ENCODE assay signal across 16 mouse cellular contexts in genomic region chr13:54754169-54755080, GRCm38 (mm10). TPM values are rescaled to one million over a fixed set of nuclear protein-coding genes. Genes with fewer than 3 reads are reported as not detected.
DNase-seq lines count a peak whose midpoint lies in the region; ATAC-seq and TF ChIP-seq lines count a peak whose summit lies in the region.
"Had no signal": no experiment of that assay in that cellular context is flagged by ENCODE, and none has a peak within 500 bp of the region (broad histone marks: within the 10 kb centered on the region; RNA-seq: fewer than 3 reads in every experiment).

No protein-coding gene starts in this region.

- peaks cover 48% of the 10 kb centered on the region for H3K4me1 ChIP-seq in hindbrain, embryonic 14.5 days (replicated peaks; ENCODE audit: control insufficient read depth, insufficient read depth, low read length)
- peaks cover 12% of the 10 kb centered on the region; the same call in 1 of the 2 replicates for H3K4me1 ChIP-seq in heart, embryonic 11.5 days (ENCODE audit: control insufficient read depth, insufficient read depth, low read length)

- H3K36me3 ChIP-seq in C2C12 (ENCODE audit: control insufficient read depth, insufficient read depth), result no peaks in the 10 kb centered on the region
- no peaks in the 10 kb centered on the region for H3K36me3 ChIP-seq in hindbrain, embryonic 14.5 days (replicated peaks; ENCODE audit: control insufficient read depth, insufficient read depth)
- no peaks in the 10 kb centered on the region for H3K36me3 ChIP-seq in heart, embryonic 11.5 days (ENCODE audit: control insufficient read depth, insufficient read depth, low read length)
- H3K36me3 ChIP-seq: liver, embryonic 13.5 days had no signal

- H3K79me2 ChIP-seq in C2C12 (ENCODE audit: control insufficient read depth, insufficient read depth), result no peaks in the 10 kb centered on the region

- peaks cover 9% of the 10 kb centered on the region for H3K27me3 ChIP-seq in C2C12 (ENCODE audit: control insufficient read depth, insufficient read depth, insufficient read length)
- H3K27me3 ChIP-seq in hindbrain, embryonic 14.5 days (ENCODE audit: control insufficient read depth, insufficient read depth, low read length), result peaks cover 16% of the 10 kb centered on the region
- H3K27me3 ChIP-seq in heart, embryonic 11.5 days (ENCODE audit: control insufficient read depth, insufficient read depth, low read length), result peaks cover 40% of the 10 kb centered on the region

- H3K9ac ChIP-seq in hindbrain, embryonic 14.5 days, result 0 out of 2 replicates have a peak overlapping the region, but pooled peaks have one; percentile 16
- no peak overlapping the region for H3K9ac ChIP-seq in heart, embryonic 11.5 days (ENCODE audit: low read depth, low read length)
- H3K9ac ChIP-seq: liver, embryonic 13.5 days had no signal

- H3K9me3 ChIP-seq in hindbrain, embryonic 14.5 days (ENCODE audit: control insufficient read depth, low read length), result no peaks in the 10 kb centered on the region
- H3K9me3 ChIP-seq in heart, embryonic 11.5 days (replicated peaks; ENCODE audit: control insufficient read depth, low read length), result no peaks in the 10 kb centered on the region
- H3K9me3 ChIP-seq: liver, embryonic 13.5 days had no signal

- H3ac ChIP-seq in C2C12 (ENCODE audit: control insufficient read depth, insufficient read length, low read depth), result no peak overlapping the region

- no peak overlapping the region for H3K4me3 ChIP-seq in left cerebral cortex, adult 2 months
- no peak overlapping the region for H3K4me3 ChIP-seq in C2C12 (ENCODE audit: insufficient read depth, poor library complexity, severe bottlenecking)
- H3K4me3 ChIP-seq in hindbrain, embryonic 14.5 days (replicated peaks; ENCODE audit: low read length), result no peak overlapping the region
- H3K4me3 ChIP-seq in heart, embryonic 11.5 days (ENCODE audit: low read depth, low read length), result no peak overlapping the region
- H3K4me3 ChIP-seq: liver, embryonic 13.5 days had no signal

- WGBS in hindbrain, embryonic 14.5 days, result 36% methylated on average over 12 of the region's 12 CpGs
- 30% methylated on average over 12 of the region's 12 CpGs for WGBS in heart, embryonic 11.5 days (ENCODE audit: insufficient replicate concordance)

- intact Hi-C loops in left cerebral cortex, adult 2 months (cut with DNase I), result no loop called here
- intact Hi-C loops in left cerebral cortex, postnatal 10 days (cut with DNase I), result no loop called here

- no peak overlapping the region for H3K4me2 ChIP-seq in hindbrain, embryonic 14.5 days (replicated peaks)
- H3K4me2 ChIP-seq in heart, embryonic 11.5 days, result no peak overlapping the region
- H3K4me2 ChIP-seq: liver, embryonic 13.5 days had no signal

- H3K27ac ChIP-seq in left cerebral cortex, adult 2 months, result peak overlapping the region; percentile 93
- no peak overlapping the region for H3K27ac ChIP-seq in hindbrain, embryonic 14.5 days
- H3K27ac ChIP-seq in heart, embryonic 11.5 days (ENCODE audit: low read depth, low read length), result no peak overlapping the region
- H3K27ac ChIP-seq: liver, embryonic 13.5 days; macrophage had no signal

- DNase-seq in adrenal gland, postnatal 36 days, result peak; percentile 26 to 53
- no peak for DNase-seq in adrenal gland, adult 18-20 months (ENCODE audit: low spot score in 2 of 2)
- peak; percentile 39 to 44 for DNase-seq in left cerebral cortex, adult 2 months (ENCODE audit: extremely low spot score in 1 of 2, low spot score in 2 of 2)
- no peak for DNase-seq in left cerebral cortex, postnatal 10 days (ENCODE audit: extremely low spot score in 1 of 2, low spot score in 2 of 2)
- DNase-seq in hindbrain, embryonic 14.5 days (ENCODE audit: low spot score), result no peak
- DNase-seq: gastrocnemius, postnatal 25 days; kidney, postnatal 25 days; liver, embryonic 13.5 days had no signal

- H3K79me3 ChIP-seq in C2C12 (ENCODE audit: low read depth), result no peaks in the 10 kb centered on the region

- TF ChIP-seq CTCF in left cerebral cortex, adult 2 months (IDR thresholded peaks at IDR 0.05), result no peak
- no peak for TF ChIP-seq CTCF in C2C12 (IDR thresholded peaks at IDR 0.05; ENCODE audit: control insufficient read depth, insufficient read depth, insufficient read length)

- ATAC-seq in hindbrain, embryonic 14.5 days (ENCODE audit: low FRiP score), result no peak
- ATAC-seq in heart, embryonic 11.5 days (replicated peaks; ENCODE audit: insufficient number of reproducible peaks, low FRiP score, low TSS enrichment), result no peak
- ATAC-seq in megakaryocyte-erythroid progenitor cell, adult 5-6 weeks (replicated peaks; ENCODE audit: low FRiP score, low TSS enrichment, poor library complexity, severe bottlenecking), result no peak
- ATAC-seq: intestine, embryonic 16.5 days had no signal

TF ChIP-seq in C2C12, 6 proteins besides CTCF, POLR2A, EP300 and RAD21:
- no peak for TF ChIP-seq USF1 (IDR thresholded peaks at IDR 0.05; ENCODE audit: low read depth)
- peak; percentile 86 for TF ChIP-seq MYOD1 (IDR thresholded peaks at IDR 0.05; ENCODE audit: control insufficient read depth, insufficient read length, low read depth)
- no peak for TF ChIP-seq MYOG (IDR thresholded peaks at IDR 0.05; ENCODE audit: control insufficient read depth, extremely low read depth, insufficient read length)
- peak; percentile 43 for TF ChIP-seq FOSL1 (IDR thresholded peaks at IDR 0.05; ENCODE audit: insufficient read depth, low read length, poor library complexity, severe bottlenecking)
- no peak for TF ChIP-seq CEBPB (IDR thresholded peaks at IDR 0.05; ENCODE audit: low read depth)
TF ChIP-seq in C2C12: peak in this region for 2.

RNA-seq across cellular contexts. Expression of gene Gprin1, which starts 4.8 kb away (rescaled TPM):
- 1 to 10 TPM; 2.9 to 3.1 TPM for total RNA-seq in adrenal gland, postnatal 36 days (2021)
- 1 to 10 TPM; 2.5 to 3.2 TPM for total RNA-seq in adrenal gland, adult 18-20 months (2021)
- 100 to 1,000 TPM; 128 to 130 TPM for total RNA-seq in left cerebral cortex, adult 2 months (2021)
- total RNA-seq in left cerebral cortex, postnatal 10 days (2021), result 100 to 1,000 TPM; 213 to 226 TPM
- 0.20 TPM for polyA plus RNA-seq in C2C12 (2012; fragmentation: generic; extraction: Trizol)
- polyA plus RNA-seq in hindbrain, embryonic 14.5 days (2014; fragmentation: Nextera tagmentation; extraction: Ambion mirVana), result 23.5 and 31.6 TPM in 2 replicates
- 0.13 TPM in 2 replicates for polyA plus RNA-seq in heart, embryonic 11.5 days (2014; fragmentation: Nextera tagmentation; extraction: Ambion mirVana)
- not detected in 2 replicates for total RNA-seq in megakaryocyte-erythroid progenitor cell, adult 5-6 weeks (2014; fragmentation: Nextera tagmentation)
- not detected in 2 replicates for total RNA-seq in megakaryocyte-erythroid progenitor cell, adult 5-6 weeks (2017)
- total RNA-seq: gastrocnemius, postnatal 25 days had no signal
- polyA plus RNA-seq: heart, embryonic 16.5 days; macrophage had no signal

RNA-seq across cellular contexts. Expression of gene Sncb, which starts 12.0 kb away (rescaled TPM):
- 1 to 10 TPM; 1.1 to 1.9 TPM for total RNA-seq in adrenal gland, postnatal 36 days (2021)
- total RNA-seq in adrenal gland, adult 18-20 months (2021), result 1 to 10 TPM; 1.8 to 3.3 TPM
- 100 to 1,000 TPM; 869 to 881 TPM for total RNA-seq in left cerebral cortex, adult 2 months (2021)
- 100 to 1,000 TPM; 739 to 802 TPM for total RNA-seq in left cerebral cortex, postnatal 10 days (2021)
- polyA plus RNA-seq in C2C12 (2012; fragmentation: generic; extraction: Trizol), result not detected
- polyA plus RNA-seq in hindbrain, embryonic 14.5 days (2014; fragmentation: Nextera tagmentation; extraction: Ambion mirVana), result 78.0 and 103 TPM in 2 replicates
- polyA plus RNA-seq in heart, embryonic 11.5 days (2014; fragmentation: Nextera tagmentation; extraction: Ambion mirVana), result 0.27 and 0.59 TPM in 2 replicates
- total RNA-seq in megakaryocyte-erythroid progenitor cell, adult 5-6 weeks (2014; fragmentation: Nextera tagmentation), result not detected in 2 replicates
- not detected in 2 replicates for total RNA-seq in megakaryocyte-erythroid progenitor cell, adult 5-6 weeks (2017)
- total RNA-seq: gastrocnemius, postnatal 25 days had no signal
- polyA plus RNA-seq: heart, embryonic 16.5 days; liver, embryonic 13.5 days; macrophage; thymus, postnatal 0 days had no signal

RNA-seq across cellular contexts. Expression of gene Eif4e1b, which starts 29.4 kb away (rescaled TPM):
- total RNA-seq in adrenal gland, postnatal 36 days (2021), result not detected
- not detected for total RNA-seq in adrenal gland, adult 18-20 months (2021)
- not detected for total RNA-seq in left cerebral cortex, adult 2 months (2021)
- under 1 TPM in 1 of 2 experiments, not detected in 1; 0.17 TPM for total RNA-seq in left cerebral cortex, postnatal 10 days (2021)
- not detected for polyA plus RNA-seq in C2C12 (2012; fragmentation: generic; extraction: Trizol)
- not detected in 2 replicates for polyA plus RNA-seq in hindbrain, embryonic 14.5 days (2014; fragmentation: Nextera tagmentation; extraction: Ambion mirVana)
- not detected in 2 replicates for polyA plus RNA-seq in heart, embryonic 11.5 days (2014; fragmentation: Nextera tagmentation; extraction: Ambion mirVana)
- not detected in 2 replicates for total RNA-seq in megakaryocyte-erythroid progenitor cell, adult 5-6 weeks (2014; fragmentation: Nextera tagmentation)
- not detected in 2 replicates for total RNA-seq in megakaryocyte-erythroid progenitor cell, adult 5-6 weeks (2017)
- total RNA-seq: gastrocnemius, postnatal 25 days; left cerebral cortex, postnatal 14 days had no signal
- polyA plus RNA-seq: heart, embryonic 16.5 days; intestine, embryonic 16.5 days; liver, embryonic 13.5 days; macrophage; thymus, postnatal 0 days had no signal

RNA-seq across cellular contexts. Expression of gene Tspan17, which starts 34.8 kb away (rescaled TPM):
- 10 to 100 TPM; 24.0 to 33.4 TPM for total RNA-seq in adrenal gland, postnatal 36 days (2021)
- total RNA-seq in adrenal gland, adult 18-20 months (2021), result 10 to 100 TPM; 32.6 to 46.1 TPM
- 10 to 100 TPM; 91.7 to 95.3 TPM for total RNA-seq in left cerebral cortex, adult 2 months (2021)
- total RNA-seq in left cerebral cortex, postnatal 10 days (2021), result 10 to 100 TPM; 64.3 to 69.0 TPM
- 26.6 TPM for polyA plus RNA-seq in C2C12 (2012; fragmentation: generic; extraction: Trizol)
- polyA plus RNA-seq in hindbrain, embryonic 14.5 days (2014; fragmentation: Nextera tagmentation; extraction: Ambion mirVana), result 72.8 and 74.1 TPM in 2 replicates
- 2.4 and 3.9 TPM in 2 replicates for polyA plus RNA-seq in heart, embryonic 11.5 days (2014; fragmentation: Nextera tagmentation; extraction: Ambion mirVana)
- 1.3 TPM in 1 of 2 replicates, not detected in the other for total RNA-seq in megakaryocyte-erythroid progenitor cell, adult 5-6 weeks (2014; fragmentation: Nextera tagmentation)
- total RNA-seq in megakaryocyte-erythroid progenitor cell, adult 5-6 weeks (2017), result 4.1 TPM in 1 of 2 replicates, not detected in the other

RNA-seq across cellular contexts. Expression of gene Cdhr2, which starts 53.2 kb away (rescaled TPM):
- not detected for total RNA-seq in adrenal gland, postnatal 36 days (2021)
- total RNA-seq in adrenal gland, adult 18-20 months (2021), result under 1 TPM in 1 of 2 experiments, not detected in 1; 0.17 TPM
- total RNA-seq in left cerebral cortex, adult 2 months (2021), result under 1 TPM; 0.16 to 0.45 TPM
- under 1 TPM; 0.34 to 0.51 TPM for total RNA-seq in left cerebral cortex, postnatal 10 days (2021)
- 0.01 TPM for polyA plus RNA-seq in C2C12 (2012; fragmentation: generic; extraction: Trizol)
- polyA plus RNA-seq in hindbrain, embryonic 14.5 days (2014; fragmentation: Nextera tagmentation; extraction: Ambion mirVana), result 0.14 and 0.16 TPM in 2 replicates
- 0.04 and 0.24 TPM in 2 replicates for polyA plus RNA-seq in heart, embryonic 11.5 days (2014; fragmentation: Nextera tagmentation; extraction: Ambion mirVana)
- not detected in 2 replicates for total RNA-seq in megakaryocyte-erythroid progenitor cell, adult 5-6 weeks (2014; fragmentation: Nextera tagmentation)
- total RNA-seq in megakaryocyte-erythroid progenitor cell, adult 5-6 weeks (2017), result not detected in 2 replicates
- total RNA-seq: gastrocnemius, postnatal 25 days had no signal
- polyA plus RNA-seq: macrophage had no signal

Comparison
In these comparisons a context has a peak if more than half of its experiments do, and no peak if none do; other contexts are left out.
1. DNase-seq: peak in adrenal gland, postnatal 36 days (2 of 2) and left cerebral cortex, adult 2 months (2 of 2); none in adrenal gland, adult 18-20 months (0 of 2), left cerebral cortex, postnatal 10 days (0 of 2) and hindbrain, embryonic 14.5 days (single experiment).
2. RNA of gene Gprin1, which starts 4.8 kb away (total RNA-seq): 213 to 226 TPM in left cerebral cortex, postnatal 10 days and 128 to 130 TPM in left cerebral cortex, adult 2 months; 2.5 to 3.2 TPM in adrenal gland, adult 18-20 months, 2.9 to 3.1 TPM in adrenal gland, postnatal 36 days and not detected in megakaryocyte-erythroid progenitor cell, adult 5-6 weeks; every median in the first group is over 10 times any median in the second.
3. RNA of gene Sncb, which starts 12.0 kb away (total RNA-seq): 869 to 881 TPM in left cerebral cortex, adult 2 months and 739 to 802 TPM in left cerebral cortex, postnatal 10 days; 1.8 to 3.3 TPM in adrenal gland, adult 18-20 months, 1.1 to 1.9 TPM in adrenal gland, postnatal 36 days and not detected in megakaryocyte-erythroid progenitor cell, adult 5-6 weeks; every median in the first group is over 100 times any median in the second.